Mouse (Mus musculus): ENCODE results near the gene Ctnnal1. TPM values are rescaled to one million over a fixed set of nuclear protein-coding genes. Genes with fewer than 3 reads are reported as not detected.

Ctnnal1 gene
- polyA plus RNA-seq, 1 experiment from 2014 or later: 16.7 TPM

DNA sequence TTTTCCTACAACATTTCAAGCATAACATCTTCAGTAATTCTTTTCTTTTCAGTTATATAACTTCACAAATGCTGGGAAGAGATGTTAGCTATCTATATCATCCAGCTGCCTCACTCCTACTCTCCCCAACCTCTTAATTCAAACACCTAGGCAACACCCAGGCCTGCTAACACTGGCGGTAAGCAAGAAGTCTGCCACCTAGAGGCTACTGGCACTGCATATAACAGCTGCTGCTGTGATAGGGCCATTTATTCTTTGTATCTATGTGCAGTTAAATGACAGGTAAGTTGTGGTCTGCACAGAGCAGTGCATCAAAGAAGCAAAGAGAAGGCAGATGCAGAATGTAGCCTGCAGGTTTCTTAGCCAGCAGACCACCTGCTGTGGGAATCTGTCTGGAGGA is 73.6 kb downstream of the Ctnnal1 start:
- H3K9ac ChIP-seq: no peak overlapping the region
- no peak overlapping the region for H3K4me3 ChIP-seq (replicated peaks; ENCODE audit: low read length)
- peaks cover 94% of the 10 kb centered on the region for H3K36me3 ChIP-seq (replicated peaks; ENCODE audit: control insufficient read depth, insufficient read depth)
- no peak overlapping the region for H3K27ac ChIP-seq
- H3K4me2 ChIP-seq (replicated peaks): no peak overlapping the region
- no peaks in the 10 kb centered on the region for H3K27me3 ChIP-seq (ENCODE audit: control insufficient read depth, insufficient read depth, low read length)
- DNase-seq (ENCODE audit: low spot score) (no peak), ATAC-seq (ENCODE audit: low FRiP score) (no peak)
- 50% methylated on average over 1 of the region's 1 CpGs for WGBS
- no peaks in the 10 kb centered on the region for H3K9me3 ChIP-seq (ENCODE audit: control insufficient read depth, low read length)
- H3K4me1 ChIP-seq (replicated peaks; ENCODE audit: control insufficient read depth, insufficient read depth, low read length): no peaks in the 10 kb centered on the region

DNA sequence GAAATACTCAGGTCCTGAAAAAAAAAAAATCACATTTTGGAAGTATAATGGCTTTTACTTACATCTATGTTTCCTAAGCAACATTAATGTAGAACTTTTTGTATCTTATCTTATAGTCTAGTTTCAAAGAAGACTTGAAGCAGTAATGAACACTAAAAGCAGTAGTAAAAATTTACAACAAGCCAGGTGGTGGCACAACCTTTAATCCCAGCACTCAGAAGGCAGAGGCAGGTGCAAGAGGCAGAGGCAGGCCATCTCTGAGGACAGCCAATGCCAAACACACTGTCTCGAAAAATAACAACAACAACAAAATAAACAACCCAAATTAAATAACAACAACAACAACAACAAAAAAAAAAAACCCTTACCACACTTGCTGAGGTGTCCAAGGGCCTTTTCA is 93.9 kb downstream of the Ctnnal1 start:
- no peaks in the 10 kb centered on the region for H3K9me3 ChIP-seq (ENCODE audit: control insufficient read depth, low read length)
- WGBS: 85% methylated on average over 1 of the region's 1 CpGs
- peaks cover 97% of the 10 kb centered on the region for H3K36me3 ChIP-seq (replicated peaks; ENCODE audit: control insufficient read depth, insufficient read depth)
- ATAC-seq (ENCODE audit: low FRiP score) (no peak), DNase-seq (ENCODE audit: low spot score) (no peak)
- no peak overlapping the region for H3K27ac ChIP-seq
- H3K27me3 ChIP-seq (ENCODE audit: control insufficient read depth, insufficient read depth, low read length): no peaks in the 10 kb centered on the region
- H3K4me3 ChIP-seq (replicated peaks; ENCODE audit: low read length): no peak overlapping the region
- no peaks in the 10 kb centered on the region for H3K4me1 ChIP-seq (replicated peaks; ENCODE audit: control insufficient read depth, insufficient read depth, low read length)
- no peak overlapping the region for H3K4me2 ChIP-seq (replicated peaks)
- no peak overlapping the region for H3K9ac ChIP-seq

DNA sequence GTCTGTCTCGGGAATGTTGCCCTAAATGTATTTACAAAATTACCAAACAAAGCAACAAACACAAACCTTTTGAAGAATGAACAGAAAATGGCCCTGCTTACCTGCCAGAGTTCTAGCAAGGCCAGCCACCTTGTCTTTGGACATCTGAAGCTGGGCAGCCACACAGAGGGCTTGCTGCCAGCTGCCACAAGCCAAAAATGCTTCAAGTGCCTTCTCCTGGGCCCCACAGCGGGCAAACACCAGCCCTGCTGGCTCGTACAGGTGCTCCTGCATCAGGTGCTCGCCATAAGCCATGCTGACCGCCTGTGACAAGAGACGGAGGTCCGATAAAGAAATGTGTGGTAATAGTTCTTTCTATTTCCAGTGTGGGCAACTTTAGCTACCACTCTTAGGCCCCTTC is 96.1 kb downstream of the Ctnnal1 start:
- Histone ChIP-seq H3K9me3 (ENCODE audit: control insufficient read depth, low read length) (no peaks in the 10 kb centered on the region), H3K4me3 (replicated peaks; ENCODE audit: low read length) (no peak overlapping the region), H3K9ac (no peak overlapping the region), H3K27ac (no peak overlapping the region), H3K27me3 (ENCODE audit: control insufficient read depth, insufficient read depth, low read length) (no peaks in the 10 kb centered on the region), H3K4me1 (replicated peaks; ENCODE audit: control insufficient read depth, insufficient read depth, low read length) (no peaks in the 10 kb centered on the region), H3K4me2 (replicated peaks) (no peak overlapping the region), H3K36me3 (replicated peaks; ENCODE audit: control insufficient read depth, insufficient read depth) (peaks cover 97% of the 10 kb centered on the region)
- 95% methylated on average over 7 of the region's 7 CpGs for WGBS
- no peak for DNase-seq (ENCODE audit: low spot score)
- ATAC-seq (ENCODE audit: low FRiP score): no peak

DNA sequence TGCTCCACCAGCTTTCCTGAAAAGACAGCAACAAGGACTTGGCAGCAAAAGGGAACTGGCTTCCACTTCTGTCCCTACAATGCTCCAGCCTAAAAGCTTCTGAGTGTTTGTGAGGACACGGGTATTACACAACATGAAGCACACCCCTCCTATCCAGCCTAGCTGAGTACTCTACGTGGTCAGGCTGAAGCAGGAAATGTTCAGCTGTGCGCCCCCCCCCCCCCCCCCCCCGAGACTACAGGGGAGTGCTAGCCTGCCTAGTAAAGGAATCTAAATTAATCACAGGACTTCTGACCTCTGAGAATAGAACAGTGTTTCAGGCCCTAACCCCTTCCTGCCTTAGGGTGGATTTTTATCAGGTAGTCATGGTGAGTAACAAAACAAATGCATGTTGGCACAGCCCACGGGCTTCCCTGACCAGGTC is 97.1 kb downstream of the Ctnnal1 start:
- H3K4me2 ChIP-seq (replicated peaks): no peak overlapping the region
- no peaks in the 10 kb centered on the region for H3K9me3 ChIP-seq (ENCODE audit: control insufficient read depth, low read length)
- peaks cover 92% of the 10 kb centered on the region for H3K36me3 ChIP-seq (replicated peaks; ENCODE audit: control insufficient read depth, insufficient read depth)
- no peak overlapping the region for H3K27ac ChIP-seq
- no peaks in the 10 kb centered on the region for H3K27me3 ChIP-seq (ENCODE audit: control insufficient read depth, insufficient read depth, low read length)
- no peak overlapping the region for H3K4me3 ChIP-seq (replicated peaks; ENCODE audit: low read length)
- DNase-seq (ENCODE audit: low spot score): no peak
- H3K9ac ChIP-seq: no peak overlapping the region
- WGBS: 78% methylated on average over 5 of the region's 5 CpGs
- H3K4me1 ChIP-seq (replicated peaks; ENCODE audit: control insufficient read depth, insufficient read depth, low read length): no peaks in the 10 kb centered on the region
- ATAC-seq (ENCODE audit: low FRiP score): no peak

MicroRNA genes within 50 kb of the gene (microRNA counts, 519-probe panel; counts per million panel counts)
- microRNA mmu-miR-32: 4,849 counts per million, percentile 49 among the panel's probes with 10 or more counts

Small RNA genes lying within 50 kb of the gene (microRNA-seq; reads per million reads assigned to microRNA genes)
- 236 reads per million, percentile 62 among the genes with 10 or more reads in this experiment for gene Mir32

Other genes with a start within 250 kb of the Ctnnal1 start
- gene Gm26657, start 125.1 kb downstream of the Ctnnal1 start, polyA plus RNA-seq (2014; fragmentation: Nextera tagmentation; extraction: Ambion mirVana): not detected in 2 replicates
- gene Actl7b, start 123.7 kb downstream of the Ctnnal1 start, polyA plus RNA-seq (2014; fragmentation: Nextera tagmentation; extraction: Ambion mirVana): not detected in 2 replicates
- gene Actl7a, start 121.8 kb downstream of the Ctnnal1 start, polyA plus RNA-seq (2014; fragmentation: Nextera tagmentation; extraction: Ambion mirVana): not detected in 2 replicates
- 82.5 and 83.0 TPM in 2 replicates for gene Elp1, start 62.9 kb downstream of the Ctnnal1 start, polyA plus RNA-seq (2014; fragmentation: Nextera tagmentation; extraction: Ambion mirVana)
- 18.3 and 19.5 TPM in 2 replicates for gene Fam206a, start 62.8 kb downstream of the Ctnnal1 start, polyA plus RNA-seq (2014; fragmentation: Nextera tagmentation; extraction: Ambion mirVana)
- 10.2 and 10.5 TPM in 2 replicates for gene Tmem245, start 82.2 kb upstream of the Ctnnal1 start, polyA plus RNA-seq (2014; fragmentation: Nextera tagmentation; extraction: Ambion mirVana)
- gene Frrs1l, start 125.2 kb upstream of the Ctnnal1 start, polyA plus RNA-seq (2014; fragmentation: Nextera tagmentation; extraction: Ambion mirVana): 34.2 and 38.2 TPM in 2 replicates